Mouse (Mus musculus) intestine, embryonic 15.5 days (tissue): ENCODE measurements at regions not wholly inside any gene's neighbourhood (a gene's known extent, or its start where the extent isn't known, plus 50 kb on each side); places are given as distances from the start of the nearest gene placed in this dataset.

Source experiments
- ATAC-seq: fragments of 200-750 bp; cut with Nextera tagmentation; 2 replicates; pipeline ENCODE4 v1.8.0; 2017; ENCODE audit warnings: moderate TSS enrichment, moderate library complexity
- H3K27ac ChIP-seq: fragments of 300-500 bp; sonication (generic); 2 replicates; pipeline ENCODE4 v1.5.1; 2015; ENCODE audit warnings: mild to moderate bottlenecking, inconsistent platforms
- H3K27me3 ChIP-seq: fragments of 300-500 bp; sonication (generic); replicated peaks from 2 replicates; pipeline ENCODE4 v1.6.1; 2015; ENCODE audit warnings: inconsistent platforms
- H3K36me3 ChIP-seq: fragments of 300-500 bp; sonication (generic); 2 replicates; pipeline ENCODE4 v1.6.1; 2015; ENCODE audit warnings: inconsistent platforms
- H3K4me1 ChIP-seq: fragments of 300-500 bp; sonication (generic); replicated peaks from 2 replicates; pipeline ENCODE4 v1.6.1; 2015; ENCODE audit warnings: inconsistent platforms
- H3K4me2 ChIP-seq: fragments of 300-500 bp; sonication (generic); replicated peaks from 2 replicates; pipeline ENCODE4 v1.6.1; 2015; ENCODE audit warnings: mild to moderate bottlenecking, inconsistent platforms
- H3K4me3 ChIP-seq: fragments of 300-500 bp; sonication (generic); replicated peaks from 2 replicates; pipeline ENCODE4 v1.5.1; 2015; ENCODE audit warnings: inconsistent platforms
- H3K9ac ChIP-seq: fragments of 300-500 bp; sonication (generic); 2 replicates; pipeline ENCODE4 v1.6.1; 2015; ENCODE audit warnings: inconsistent platforms
- H3K9me3 ChIP-seq: fragments of 300-500 bp; sonication (generic); 2 replicates; pipeline ENCODE4 v1.6.1; 2016; ENCODE audit warnings: inconsistent platforms
- WGBS: fragments of 180-500 bp; shearing (Covaris S2); methylation state at CpG from one replicate; pipeline ENCODE4 v1.1.7; 2015; 5-methylcytosine and 5-hydroxymethylcytosine counted together

- H3K27me3 ChIP-seq, result no peaks in the 10 kb centered on the region
- 69% methylated on average over 5 of the region's 5 CpGs for WGBS
- no peak overlapping the region for H3K4me3 ChIP-seq
- ATAC-seq, result no peak
- H3K9ac ChIP-seq, result no peak overlapping the region
- peaks cover 10% of the 10 kb centered on the region for H3K4me1 ChIP-seq
- no peak overlapping the region for H3K4me2 ChIP-seq
- no peak overlapping the region for H3K27ac ChIP-seq
- no peaks in the 10 kb centered on the region for H3K36me3 ChIP-seq
- H3K9me3 ChIP-seq, result no peaks in the 10 kb centered on the region
Observed at GRCm38 (mm10) chr13:51326128-51326527, 82.3 kb upstream of the S1pr3 start.

GRCm38 (mm10) chr13:51328131-51328970 is 80.1 kb upstream of the S1pr3 start:
- H3K4me2 ChIP-seq, result no peak overlapping the region; the same call in 1 of the 2 replicates
- no peak overlapping the region for H3K4me3 ChIP-seq
- peak; percentile 76 for ATAC-seq
- H3K27me3 ChIP-seq, result no peaks in the 10 kb centered on the region
- no peaks in the 10 kb centered on the region for H3K36me3 ChIP-seq
- 33% methylated on average over 15 of the region's 15 CpGs for WGBS
- H3K4me1 ChIP-seq, result peaks cover 10% of the 10 kb centered on the region
- H3K27ac ChIP-seq, result no peak overlapping the region
- no peaks in the 10 kb centered on the region for H3K9me3 ChIP-seq
- no peak overlapping the region for H3K9ac ChIP-seq

GRCm38 (mm10) chr13:51328971-51329346 is 79.5 kb upstream of the S1pr3 start:
- Histone ChIP-seq H3K9ac (no peak overlapping the region), H3K36me3 (no peaks in the 10 kb centered on the region), H3K9me3 (no peaks in the 10 kb centered on the region), H3K27ac (no peak overlapping the region), H3K4me3 (no peak overlapping the region), H3K27me3 (no peaks in the 10 kb centered on the region), H3K4me2 (no peak overlapping the region), H3K4me1 (peaks cover 10% of the 10 kb centered on the region)
- ATAC-seq, result peak; percentile 43; the same call in 1 of the 2 replicates
- 52% methylated on average over 8 of the region's 8 CpGs for WGBS

- Histone ChIP-seq H3K27me3 (no peaks in the 10 kb centered on the region), H3K9me3 (no peaks in the 10 kb centered on the region), H3K27ac (no peak overlapping the region), H3K4me2 (no peak overlapping the region), H3K4me1 (peaks cover 10% of the 10 kb centered on the region), H3K36me3 (no peaks in the 10 kb centered on the region), H3K4me3 (no peak overlapping the region), H3K9ac (no peak overlapping the region)
- ATAC-seq, result no peak
Observed at GRCm38 (mm10) chr13:51329717-51330116, 78.7 kb upstream of the S1pr3 start.

GRCm38 (mm10) chr13:51332271-51332670 is 76.2 kb upstream of the S1pr3 start:
- Histone ChIP-seq H3K4me2 (no peak overlapping the region), H3K9me3 (no peaks in the 10 kb centered on the region), H3K36me3 (no peaks in the 10 kb centered on the region), H3K27ac (no peak overlapping the region), H3K27me3 (no peaks in the 10 kb centered on the region), H3K4me3 (no peak overlapping the region), H3K9ac (no peak overlapping the region), H3K4me1 (peaks cover 10% of the 10 kb centered on the region)
- ATAC-seq, result no peak
- 49% methylated on average over 7 of the region's 7 CpGs for WGBS

- H3K9ac ChIP-seq, result no peak overlapping the region
- no peaks in the 10 kb centered on the region for H3K36me3 ChIP-seq
- H3K4me2 ChIP-seq, result no peak overlapping the region
- no peak overlapping the region for H3K4me3 ChIP-seq
- H3K9me3 ChIP-seq, result no peaks in the 10 kb centered on the region
- H3K27me3 ChIP-seq, result no peaks in the 10 kb centered on the region
- 84% methylated on average over 5 of the region's 5 CpGs for WGBS
- no peak for ATAC-seq
- no peak overlapping the region for H3K27ac ChIP-seq
- peaks cover 2% of the 10 kb centered on the region for H3K4me1 ChIP-seq
Observed at GRCm38 (mm10) chr13:51333481-51333880, 75.0 kb upstream of the S1pr3 start.

GRCm38 (mm10) chr13:51336726-51337125 is 71.7 kb upstream of the S1pr3 start:
- WGBS, result 67% methylated on average over 5 of the region's 5 CpGs

GRCm38 (mm10) chr13:51337931-51338330 is 70.5 kb upstream of the S1pr3 start:
- WGBS, result 94% methylated on average over 16 of the region's 16 CpGs

More at GRCm38 (mm10) chr13:51336726-51337125, 71.7 kb upstream of the S1pr3 start:
- no peaks in the 10 kb centered on the region for H3K9me3 ChIP-seq
- H3K4me1 ChIP-seq, result no peaks in the 10 kb centered on the region
- no peak overlapping the region for H3K9ac ChIP-seq
- H3K36me3 ChIP-seq, result no peaks in the 10 kb centered on the region
- H3K27ac ChIP-seq, result no peak overlapping the region
- no peak overlapping the region for H3K4me2 ChIP-seq
- no peaks in the 10 kb centered on the region for H3K27me3 ChIP-seq
- ATAC-seq, result no peak
- H3K4me3 ChIP-seq, result no peak overlapping the region

GRCm38 (mm10) chr13:51345321-51345720 is 63.1 kb upstream of the S1pr3 start:
- H3K36me3 ChIP-seq, result no peaks in the 10 kb centered on the region
- H3K27me3 ChIP-seq, result no peaks in the 10 kb centered on the region
- no peak overlapping the region for H3K4me3 ChIP-seq
- ATAC-seq, result no peak
- no peak overlapping the region for H3K4me2 ChIP-seq
- H3K27ac ChIP-seq, result no peak overlapping the region
- no peak overlapping the region for H3K9ac ChIP-seq
- 88% methylated on average over 4 of the region's 4 CpGs for WGBS
- no peaks in the 10 kb centered on the region for H3K9me3 ChIP-seq
- 0 out of 2 replicates have a peak, but pooled peaks cover 6% of the 10 kb centered on the region for H3K4me1 ChIP-seq

More at GRCm38 (mm10) chr13:51337931-51338330, 70.5 kb upstream of the S1pr3 start:
- Histone ChIP-seq H3K36me3 (no peaks in the 10 kb centered on the region), H3K4me1 (no peaks in the 10 kb centered on the region), H3K4me2 (no peak overlapping the region), H3K9ac (no peak overlapping the region), H3K27me3 (no peaks in the 10 kb centered on the region), H3K27ac (no peak overlapping the region), H3K9me3 (no peaks in the 10 kb centered on the region), H3K4me3 (no peak overlapping the region)
- no peak for ATAC-seq

- Histone ChIP-seq H3K27me3 (no peaks in the 10 kb centered on the region), H3K27ac (no peak overlapping the region)
- WGBS, result 36% methylated on average over 8 of the region's 8 CpGs
Observed at GRCm38 (mm10) chr13:51345839-51346550, 62.4 kb upstream of the S1pr3 start.

GRCm38 (mm10) chr13:51348707-51349106 is 59.7 kb upstream of the S1pr3 start:
- H3K4me3 ChIP-seq, result no peak overlapping the region
- no peak overlapping the region for H3K9ac ChIP-seq
- 69% methylated on average over 4 of the region's 4 CpGs for WGBS

More at GRCm38 (mm10) chr13:51345839-51346550, 62.4 kb upstream of the S1pr3 start:
- H3K4me2 ChIP-seq, result no peak overlapping the region
- peak; percentile 28; the same call in 1 of the 2 replicates for ATAC-seq
- H3K9me3 ChIP-seq, result no peaks in the 10 kb centered on the region
- H3K4me3 ChIP-seq, result no peak overlapping the region
- no peaks in the 10 kb centered on the region for H3K36me3 ChIP-seq
- 0 out of 2 replicates have a peak, but pooled peaks cover 6% of the 10 kb centered on the region for H3K4me1 ChIP-seq
- no peak overlapping the region for H3K9ac ChIP-seq

GRCm38 (mm10) chr13:51349818-51350551 is 58.5 kb upstream of the S1pr3 start:
- Histone ChIP-seq H3K36me3 (no peaks in the 10 kb centered on the region), H3K9me3 (no peaks in the 10 kb centered on the region), H3K4me3 (no peak overlapping the region), H3K4me1 (0 out of 2 replicates have a peak, but pooled peaks cover 6% of the 10 kb centered on the region), H3K27ac (no peak overlapping the region), H3K9ac (no peak overlapping the region), H3K4me2 (no peak overlapping the region), H3K27me3 (no peaks in the 10 kb centered on the region)
- ATAC-seq, result no peak
- WGBS, result 79% methylated on average over 11 of the region's 11 CpGs

More at GRCm38 (mm10) chr13:51348707-51349106, 59.7 kb upstream of the S1pr3 start:
- Histone ChIP-seq H3K27ac (no peak overlapping the region), H3K36me3 (no peaks in the 10 kb centered on the region), H3K4me1 (0 out of 2 replicates have a peak, but pooled peaks cover 6% of the 10 kb centered on the region), H3K9me3 (no peaks in the 10 kb centered on the region), H3K4me2 (no peak overlapping the region), H3K27me3 (no peaks in the 10 kb centered on the region)
- no peak for ATAC-seq
